Mouse (Mus musculus): ENCODE data around the gene Kmt2d. TPM values are rescaled to one million over a fixed set of nuclear protein-coding genes. Genes with fewer than 3 reads are reported as not detected.

Gene Kmt2d
- polyA plus RNA-seq, 1 experiment from 2014 or later = 12.5 TPM

- Histone ChIP-seq H3K4me1 (peaks cover 35% of the 10 kb centered on the region), H3K9ac (0 out of 2 replicates have a peak overlapping the region, but pooled peaks have one; percentile 13), H3K4me3 (0 out of 2 replicates have a peak overlapping the region, but pooled peaks have one; percentile 11), H3K36me3 (no peaks in the 10 kb centered on the region), H3K27me3 (peaks cover 100% of the 10 kb centered on the region), H3K4me2 (replicated peaks) (peak overlapping the region; percentile 32), H3K9me3 (replicated peaks) (no peaks in the 10 kb centered on the region), H3K27ac (0 out of 2 replicates have a peak overlapping the region, but pooled peaks have one; percentile 7)
- ATAC-seq (ENCODE audit: low FRiP score) = peak; percentile 94
- WGBS = 2% methylated on average over 28 of the region's 28 CpGs
Observed at GRCm38 (mm10) chr15:98797835-98798492, 73.0 kb downstream of the Kmt2d start.

- peak overlapping the region; percentile 9; the same call in 1 of the 2 replicates for H3K4me2 ChIP-seq (replicated peaks)
- no peak overlapping the region; the same call in 1 of the 2 replicates for H3K9ac ChIP-seq
- no peak for ATAC-seq (ENCODE audit: low FRiP score)
- WGBS = 3% methylated on average over 13 of the region's 13 CpGs
- H3K4me1 ChIP-seq = peaks cover 43% of the 10 kb centered on the region
- no peak overlapping the region for H3K4me3 ChIP-seq
- H3K27me3 ChIP-seq = peaks cover 100% of the 10 kb centered on the region
- no peaks in the 10 kb centered on the region for H3K36me3 ChIP-seq
- H3K27ac ChIP-seq = no peak overlapping the region
- H3K9me3 ChIP-seq (replicated peaks) = no peaks in the 10 kb centered on the region
Observed at GRCm38 (mm10) chr15:98796803-98797595, 74.0 kb downstream of the Kmt2d start.

GRCm38 (mm10) chr15:98793141-98793698 is 77.8 kb downstream of the Kmt2d start:
- ATAC-seq (ENCODE audit: low FRiP score) = no peak
- no peak overlapping the region for H3K9ac ChIP-seq
- H3K4me2 ChIP-seq (replicated peaks) = peak overlapping the region; percentile 44
- no peaks in the 10 kb centered on the region for H3K36me3 ChIP-seq
- WGBS = 2% methylated on average over 13 of the region's 13 CpGs
- no peaks in the 10 kb centered on the region for H3K9me3 ChIP-seq (replicated peaks)
- H3K27me3 ChIP-seq = peaks cover 100% of the 10 kb centered on the region
- H3K4me1 ChIP-seq = peaks cover 55% of the 10 kb centered on the region
- peak overlapping the region; percentile 28; the same call in 1 of the 2 replicates for H3K4me3 ChIP-seq
- H3K27ac ChIP-seq = no peak overlapping the region

- Histone ChIP-seq H3K9me3 (replicated peaks) (no peaks in the 10 kb centered on the region), H3K36me3 (no peaks in the 10 kb centered on the region), H3K27ac (no peak overlapping the region), H3K4me3 (peak overlapping the region; percentile 28), H3K9ac (no peak overlapping the region), H3K4me1 (peaks cover 48% of the 10 kb centered on the region), H3K27me3 (peaks cover 100% of the 10 kb centered on the region), H3K4me2 (replicated peaks) (peak overlapping the region; percentile 44)
- ATAC-seq (ENCODE audit: low FRiP score) = no peak
- 1% methylated on average over 75 of the region's 75 CpGs for WGBS
Observed at GRCm38 (mm10) chr15:98792233-98793020, 78.6 kb downstream of the Kmt2d start.

- H3K27ac ChIP-seq = no peak overlapping the region
Observed at GRCm38 (mm10) chr15:98791771-98792170, 79.2 kb downstream of the Kmt2d start.

GRCm38 (mm10) chr15:98791221-98791620 is 79.8 kb downstream of the Kmt2d start:
- Histone ChIP-seq H3K4me3 (peak overlapping the region; percentile 9; the same call in 1 of the 2 replicates), H3K4me2 (replicated peaks) (peak overlapping the region; percentile 23; the same call in 1 of the 2 replicates), H3K27me3 (peaks cover 100% of the 10 kb centered on the region), H3K9ac (no peak overlapping the region), H3K9me3 (replicated peaks) (no peaks in the 10 kb centered on the region), H3K36me3 (no peaks in the 10 kb centered on the region), H3K27ac (no peak overlapping the region), H3K4me1 (peaks cover 36% of the 10 kb centered on the region)
- ATAC-seq (ENCODE audit: low FRiP score) = no peak
- under 1% methylated on average over 12 of the region's 12 CpGs for WGBS

More at GRCm38 (mm10) chr15:98791771-98792170, 79.2 kb downstream of the Kmt2d start:
- Histone ChIP-seq H3K4me2 (replicated peaks) (0 out of 2 replicates have a peak overlapping the region, but pooled peaks have one; percentile 11), H3K9me3 (replicated peaks) (no peaks in the 10 kb centered on the region), H3K4me1 (peaks cover 41% of the 10 kb centered on the region), H3K4me3 (peak overlapping the region; percentile 9; the same call in 1 of the 2 replicates), H3K27me3 (peaks cover 100% of the 10 kb centered on the region), H3K36me3 (no peaks in the 10 kb centered on the region), H3K9ac (no peak overlapping the region)
- 2% methylated on average over 23 of the region's 23 CpGs for WGBS
- ATAC-seq (ENCODE audit: low FRiP score) = no peak

GRCm38 (mm10) chr15:98790761-98791160 is 80.2 kb downstream of the Kmt2d start:
- H3K9ac ChIP-seq = no peak overlapping the region
- no peak overlapping the region for H3K27ac ChIP-seq
- no peak for ATAC-seq (ENCODE audit: low FRiP score)
- 0% methylated on average over 23 of the region's 23 CpGs for WGBS
- peak overlapping the region; percentile 23; the same call in 1 of the 2 replicates for H3K4me2 ChIP-seq (replicated peaks)
- peak overlapping the region; percentile 11 for H3K4me3 ChIP-seq
- peaks cover 2% of the 10 kb centered on the region; the same call in 1 of the 2 replicates for H3K9me3 ChIP-seq (replicated peaks)
- peaks cover 99% of the 10 kb centered on the region for H3K27me3 ChIP-seq
- peaks cover 32% of the 10 kb centered on the region for H3K4me1 ChIP-seq
- no peaks in the 10 kb centered on the region for H3K36me3 ChIP-seq

GRCm38 (mm10) chr15:98789661-98790535 is 81.1 kb downstream of the Kmt2d start, which contains the start of gene Wnt1:
Wnt1 (plus strand) TSS chr15:98789857.
- H3K27ac ChIP-seq = no peak within 1 kb of the TSS
- peak within 1 kb of the TSS; percentile 23; the same call in 1 of the 2 replicates for H3K4me2 ChIP-seq (replicated peaks)
- H3K27me3 ChIP-seq = peaks cover 99% of the 10 kb centered on the region
- peak within 1 kb of the TSS; percentile 11 for H3K4me3 ChIP-seq
- WGBS = 2% methylated on average over 51 of the region's 51 CpGs
- 0 out of 2 replicates have a peak within 1 kb of the TSS, but pooled peaks have one; percentile 14 for H3K9ac ChIP-seq
- H3K36me3 ChIP-seq = no peaks in the 10 kb centered on the region
- no peak for ATAC-seq (ENCODE audit: low FRiP score)
- peaks cover 3% of the 10 kb centered on the region; the same call in 1 of the 2 replicates for H3K9me3 ChIP-seq (replicated peaks)
- H3K4me1 ChIP-seq = peaks cover 31% of the 10 kb centered on the region

GRCm38 (mm10) chr15:98788972-98789660 is 81.9 kb downstream of the Kmt2d start:
- ATAC-seq (ENCODE audit: low FRiP score) = no peak

GRCm38 (mm10) chr15:98787930-98788329 is 83.1 kb downstream of the Kmt2d start:
- peaks cover 92% of the 10 kb centered on the region for H3K27me3 ChIP-seq
- peaks cover 3% of the 10 kb centered on the region; the same call in 1 of the 2 replicates for H3K9me3 ChIP-seq (replicated peaks)
- WGBS = 35% methylated on average over 4 of the region's 4 CpGs
- no peaks in the 10 kb centered on the region for H3K36me3 ChIP-seq
- no peak for ATAC-seq (ENCODE audit: low FRiP score)
- H3K27ac ChIP-seq = no peak overlapping the region
- H3K9ac ChIP-seq = no peak overlapping the region
- H3K4me3 ChIP-seq = no peak overlapping the region
- no peak overlapping the region for H3K4me2 ChIP-seq (replicated peaks)
- H3K4me1 ChIP-seq = peaks cover 27% of the 10 kb centered on the region

More at GRCm38 (mm10) chr15:98788972-98789660, 81.9 kb downstream of the Kmt2d start:
- Histone ChIP-seq H3K4me2 (replicated peaks) (peak overlapping the region; percentile 21; the same call in 1 of the 2 replicates), H3K4me3 (peak overlapping the region; percentile 11; the same call in 1 of the 2 replicates), H3K36me3 (no peaks in the 10 kb centered on the region), H3K27ac (no peak overlapping the region), H3K9me3 (replicated peaks) (peaks cover 3% of the 10 kb centered on the region; the same call in 1 of the 2 replicates), H3K27me3 (peaks cover 98% of the 10 kb centered on the region), H3K4me1 (peaks cover 31% of the 10 kb centered on the region), H3K9ac (no peak overlapping the region)
- 11% methylated on average over 24 of the region's 24 CpGs for WGBS
